Mouse (Mus musculus): ENCODE measurements at regions not wholly inside any gene's neighbourhood (a gene's known extent, or its start where the extent isn't known, plus 50 kb on each side); places are given as distances from the start of the nearest gene placed in this dataset.

DNA sequence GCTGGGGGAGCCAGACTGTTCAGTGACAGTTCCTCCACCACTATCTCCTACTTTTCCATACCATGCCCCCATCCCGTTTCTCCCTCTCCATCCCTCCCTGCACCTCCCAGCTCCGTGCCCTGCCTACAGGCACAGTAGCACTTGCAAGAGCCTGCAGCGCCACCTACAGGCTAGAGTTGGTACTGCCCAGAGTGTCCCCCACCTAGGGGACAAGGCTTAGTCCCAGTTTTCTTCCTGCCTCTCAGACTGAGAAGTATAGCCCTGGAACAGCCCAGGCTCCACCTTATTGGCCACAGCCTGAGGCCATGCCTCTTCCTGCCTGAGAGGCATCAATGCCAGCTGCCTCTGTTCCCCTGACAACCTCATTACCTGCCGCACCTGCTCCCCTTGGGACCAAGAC is 351.3 kb downstream of the Ptpru start:
- peak; percentile 64; the same call in 1 of the 2 replicates for ATAC-seq (replicated peaks; ENCODE audit: low FRiP score, low read depth)
- peak; percentile 91 for TF ChIP-seq CTCF (IDR thresholded peaks at IDR 0.05; ENCODE audit: low read depth)

DNA sequence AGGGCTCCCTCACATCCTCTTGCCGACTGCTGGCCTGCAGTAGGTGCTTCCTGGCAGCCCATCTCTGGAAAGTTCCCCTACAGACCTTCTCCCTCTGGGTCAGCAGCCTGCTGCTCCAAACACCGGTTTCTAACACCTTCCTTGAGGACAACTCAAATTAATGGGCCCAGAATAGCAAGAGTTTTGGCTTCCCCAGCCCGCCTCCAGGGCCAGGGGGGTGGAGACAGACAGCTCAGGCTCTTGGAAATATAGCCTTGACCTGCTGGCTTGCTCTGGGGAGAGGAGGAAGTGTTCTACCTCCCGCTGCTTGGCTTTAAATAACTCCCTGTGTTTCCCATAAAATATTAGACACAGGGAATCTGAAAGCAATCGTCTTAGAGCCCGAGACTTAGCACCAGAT is 349.8 kb downstream of the Ptpru start:
- Histone ChIP-seq H3K9me3 (replicated peaks; ENCODE audit: low read length) (no peaks in the 10 kb centered on the region), H3K27ac (0 out of 2 replicates have a peak overlapping the region, but pooled peaks have one; percentile 15), H3K4me2 (ENCODE audit: low read length) (no peak overlapping the region), H3K4me1 (replicated peaks; ENCODE audit: insufficient read depth, low read length) (0 out of 2 replicates have a peak, but pooled peaks cover 19% of the 10 kb centered on the region), H3K36me3 (ENCODE audit: insufficient read depth, low read length) (no peaks in the 10 kb centered on the region), H3K27me3 (ENCODE audit: insufficient read depth, low read length) (no peaks in the 10 kb centered on the region), H3K4me3 (replicated peaks; ENCODE audit: low read depth, low read length) (no peak overlapping the region), H3K9ac (ENCODE audit: low read depth, low read length) (no peak overlapping the region)
- 10% methylated on average over 6 of the region's 6 CpGs for WGBS
- ATAC-seq (replicated peaks; ENCODE audit: low FRiP score, low read depth): no peak
- peak; percentile 89 for DNase-seq (ENCODE audit: low spot score)
- TF ChIP-seq CTCF (IDR thresholded peaks at IDR 0.05; ENCODE audit: low read depth): no peak

More for the DNA sequence above, 351.3 kb downstream of the Ptpru start:
- Histone ChIP-seq H3K9me3 (replicated peaks; ENCODE audit: low read length) (no peaks in the 10 kb centered on the region), H3K9ac (ENCODE audit: low read depth, low read length) (no peak overlapping the region), H3K4me2 (ENCODE audit: low read length) (no peak overlapping the region), H3K36me3 (ENCODE audit: insufficient read depth, low read length) (no peaks in the 10 kb centered on the region), H3K4me1 (replicated peaks; ENCODE audit: insufficient read depth, low read length) (0 out of 2 replicates have a peak, but pooled peaks cover 19% of the 10 kb centered on the region), H3K4me3 (replicated peaks; ENCODE audit: low read depth, low read length) (no peak overlapping the region), H3K27ac (no peak overlapping the region), H3K27me3 (ENCODE audit: insufficient read depth, low read length) (no peaks in the 10 kb centered on the region)
- 9% methylated on average over 4 of the region's 4 CpGs for WGBS
- peak; percentile 76 for DNase-seq (ENCODE audit: low spot score)

DNA sequence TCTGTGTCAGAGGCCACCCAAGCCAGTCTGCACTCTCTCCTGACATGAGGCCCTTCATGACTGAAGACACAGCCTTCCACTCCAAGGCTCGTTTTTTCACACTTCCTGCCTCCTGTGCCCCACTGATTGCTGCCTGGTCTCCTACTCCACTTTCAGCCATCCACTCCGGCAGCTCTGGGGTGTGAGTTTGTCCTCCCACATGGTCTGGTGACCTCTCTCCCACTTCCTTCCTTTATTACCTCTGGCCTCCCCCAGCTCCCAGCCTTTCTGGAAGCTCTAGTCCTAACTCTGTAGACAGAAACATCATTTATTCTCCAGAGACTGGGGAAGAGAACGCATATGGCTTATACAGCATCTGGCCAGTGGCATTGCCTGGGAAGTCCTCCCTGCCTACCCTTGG is 349.0 kb downstream of the Ptpru start:
- peak overlapping the region; percentile 15; the same call in 1 of the 2 replicates for H3K27ac ChIP-seq
- no peak for TF ChIP-seq CTCF (IDR thresholded peaks at IDR 0.05; ENCODE audit: low read depth)

DNA sequence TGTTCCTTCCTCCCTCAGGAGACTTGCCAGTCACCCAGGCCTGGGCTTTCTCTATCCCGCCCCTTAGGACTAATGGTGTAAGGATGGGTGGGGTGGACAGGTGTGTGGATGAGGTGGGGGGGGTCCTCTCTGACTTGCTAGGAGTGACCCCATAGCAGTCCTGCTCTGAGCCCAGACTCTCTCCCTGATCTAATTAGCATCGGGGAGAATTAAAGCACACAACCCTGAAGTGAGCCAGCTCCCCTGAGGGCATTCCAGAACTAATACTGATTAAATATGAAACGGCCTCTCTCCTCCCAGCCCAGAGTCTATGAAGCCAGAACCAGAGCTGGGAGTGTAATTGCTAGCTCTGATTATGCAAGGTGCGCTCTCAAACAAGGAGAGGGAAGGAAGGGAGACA is 346.1 kb downstream of the Ptpru start:
- Histone ChIP-seq H3K36me3 (ENCODE audit: insufficient read depth, low read length) (no peaks in the 10 kb centered on the region), H3K9me3 (replicated peaks; ENCODE audit: low read length) (no peaks in the 10 kb centered on the region), H3K27me3 (ENCODE audit: insufficient read depth, low read length) (no peaks in the 10 kb centered on the region), H3K4me1 (replicated peaks; ENCODE audit: insufficient read depth, low read length) (0 out of 2 replicates have a peak, but pooled peaks cover 19% of the 10 kb centered on the region), H3K9ac (ENCODE audit: low read depth, low read length) (no peak overlapping the region), H3K4me3 (replicated peaks; ENCODE audit: low read depth, low read length) (no peak overlapping the region), H3K27ac (no peak overlapping the region), H3K4me2 (ENCODE audit: low read length) (no peak overlapping the region)
- TF ChIP-seq CTCF (IDR thresholded peaks at IDR 0.05; ENCODE audit: low read depth): no peak
- DNase-seq (ENCODE audit: low spot score) (no peak), ATAC-seq (replicated peaks; ENCODE audit: low FRiP score, low read depth) (no peak)
- WGBS: 56% methylated on average over 4 of the region's 4 CpGs

More for the DNA sequence above, 349.0 kb downstream of the Ptpru start:
- no peaks in the 10 kb centered on the region for H3K9me3 ChIP-seq (replicated peaks; ENCODE audit: low read length)
- peak; percentile 82 for DNase-seq (ENCODE audit: low spot score)
- no peak for ATAC-seq (replicated peaks; ENCODE audit: low FRiP score, low read depth)
- no peaks in the 10 kb centered on the region for H3K36me3 ChIP-seq (ENCODE audit: insufficient read depth, low read length)
- H3K4me2 ChIP-seq (ENCODE audit: low read length): no peak overlapping the region
- H3K27me3 ChIP-seq (ENCODE audit: insufficient read depth, low read length): no peaks in the 10 kb centered on the region
- H3K4me1 ChIP-seq (replicated peaks; ENCODE audit: insufficient read depth, low read length): 0 out of 2 replicates have a peak, but pooled peaks cover 19% of the 10 kb centered on the region
- 13% methylated on average over 3 of the region's 3 CpGs for WGBS
- H3K9ac ChIP-seq (ENCODE audit: low read depth, low read length): no peak overlapping the region
- no peak overlapping the region for H3K4me3 ChIP-seq (replicated peaks; ENCODE audit: low read depth, low read length)

DNA sequence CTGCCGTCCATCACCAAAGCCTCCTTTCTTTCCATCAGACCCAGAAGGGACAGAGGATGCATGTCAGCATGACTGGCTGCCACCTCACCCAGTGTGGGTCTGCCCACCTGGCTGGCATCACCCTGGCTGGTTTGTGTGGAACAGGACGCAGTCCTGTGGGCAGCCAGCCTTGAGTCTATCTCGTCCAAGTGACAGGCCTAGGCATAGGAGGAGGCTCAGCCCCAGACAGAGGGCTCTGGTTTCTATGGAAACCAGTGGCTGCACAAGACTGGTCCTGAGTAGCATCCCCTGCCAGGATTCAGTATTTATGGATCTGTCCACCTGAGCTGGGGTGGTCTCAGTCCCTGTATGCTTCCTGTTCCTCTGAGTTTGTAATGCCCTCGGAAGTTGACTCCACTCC is 344.4 kb downstream of the Ptpru start:
- WGBS: 54% methylated on average over 4 of the region's 4 CpGs
- ATAC-seq (replicated peaks; ENCODE audit: low FRiP score, low read depth): no peak
- Histone ChIP-seq H3K9ac (ENCODE audit: low read depth, low read length) (no peak overlapping the region), H3K9me3 (replicated peaks; ENCODE audit: low read length) (no peaks in the 10 kb centered on the region), H3K4me2 (ENCODE audit: low read length) (no peak overlapping the region), H3K4me3 (replicated peaks; ENCODE audit: low read depth, low read length) (no peak overlapping the region), H3K36me3 (ENCODE audit: insufficient read depth, low read length) (no peaks in the 10 kb centered on the region), H3K27ac (no peak overlapping the region), H3K4me1 (replicated peaks; ENCODE audit: insufficient read depth, low read length) (0 out of 2 replicates have a peak, but pooled peaks cover 8% of the 10 kb centered on the region), H3K27me3 (ENCODE audit: insufficient read depth, low read length) (no peaks in the 10 kb centered on the region)
- no peak for DNase-seq (ENCODE audit: low spot score)
- no peak for TF ChIP-seq CTCF (IDR thresholded peaks at IDR 0.05; ENCODE audit: low read depth)

DNA sequence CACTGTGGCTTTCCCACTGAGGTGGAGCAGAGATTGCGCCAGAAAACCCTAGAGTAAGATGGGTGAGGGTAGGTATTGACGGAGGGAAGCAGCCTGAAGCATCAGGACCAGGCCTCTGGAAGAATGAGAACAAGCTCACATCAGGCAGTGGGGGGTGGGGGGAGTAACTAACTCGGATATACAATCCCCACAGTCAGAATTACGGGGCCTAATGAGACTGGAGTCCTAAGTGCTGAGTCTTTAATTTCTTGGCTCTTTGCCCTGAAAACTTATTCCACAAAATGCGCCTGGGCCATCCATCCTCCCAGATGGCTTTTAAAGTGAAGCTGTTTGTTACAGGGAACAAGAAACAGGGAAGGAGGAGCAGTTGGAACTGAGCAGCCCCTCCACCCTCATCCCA is 341.2 kb downstream of the Ptpru start:
- Histone ChIP-seq H3K9me3 (replicated peaks; ENCODE audit: low read length) (no peaks in the 10 kb centered on the region), H3K27me3 (ENCODE audit: insufficient read depth, low read length) (no peaks in the 10 kb centered on the region), H3K4me2 (ENCODE audit: low read length) (no peak overlapping the region), H3K4me1 (replicated peaks; ENCODE audit: insufficient read depth, low read length) (no peaks in the 10 kb centered on the region), H3K27ac (no peak overlapping the region), H3K36me3 (ENCODE audit: insufficient read depth, low read length) (no peaks in the 10 kb centered on the region), H3K4me3 (replicated peaks; ENCODE audit: low read depth, low read length) (no peak overlapping the region), H3K9ac (ENCODE audit: low read depth, low read length) (no peak overlapping the region)
- ATAC-seq (replicated peaks; ENCODE audit: low FRiP score, low read depth): no peak
- WGBS: 50% methylated on average over 5 of the region's 5 CpGs
- no peak for TF ChIP-seq CTCF (IDR thresholded peaks at IDR 0.05; ENCODE audit: low read depth)
- no peak for DNase-seq (ENCODE audit: low spot score)
